Mouse (Mus musculus) adipocyte (in vitro differentiated cells): ENCODE results near the gene Kcnk5.

Source experiments
- DNase-seq: peaks from one replicate; pipeline ENCODE4 v3.0.0-alpha.2; 2016; ENCODE audit warnings: low spot score

Kcnk5 gene

GRCm38 (mm10) chr14:20165413-20165812, 16.2 kb downstream of the Kcnk5 start:
- no peak for DNase-seq

- no peak for DNase-seq
Observed at GRCm38 (mm10) chr14:20164438-20164837, 17.2 kb downstream of the Kcnk5 start.

- DNase-seq: no peak
Observed at GRCm38 (mm10) chr14:20162686-20163085, 18.9 kb downstream of the Kcnk5 start.

GRCm38 (mm10) chr14:20158727-20159681, 22.6 kb downstream of the Kcnk5 start:
- DNase-seq: no peak

- no peak for DNase-seq
Observed at GRCm38 (mm10) chr14:20157595-20157994, 24.0 kb downstream of the Kcnk5 start.

- no peak for DNase-seq
Observed at GRCm38 (mm10) chr14:20155718-20156117, 25.9 kb downstream of the Kcnk5 start.

GRCm38 (mm10) chr14:20154937-20155336, 26.7 kb downstream of the Kcnk5 start:
- DNase-seq: no peak

GRCm38 (mm10) chr14:20154245-20154644, 27.4 kb downstream of the Kcnk5 start:
- no peak for DNase-seq

GRCm38 (mm10) chr14:20149127-20150080, 32.2 kb downstream of the Kcnk5 start:
- DNase-seq: no peak

GRCm38 (mm10) chr14:20148514-20148913, 33.1 kb downstream of the Kcnk5 start:
- DNase-seq: no peak

GRCm38 (mm10) chr14:20147854-20148253, 33.8 kb downstream of the Kcnk5 start:
- DNase-seq: no peak

- no peak for DNase-seq
Observed at GRCm38 (mm10) chr14:20144093-20144492, 37.5 kb downstream of the Kcnk5 start.

- no peak for DNase-seq
Observed at GRCm38 (mm10) chr14:20138484-20139355, 42.9 kb downstream of the Kcnk5 start, which contains the start of gene Saysd1. Saysd1 (minus strand) TSS chr14:20138534.

- DNase-seq: no peak
Observed at GRCm38 (mm10) chr14:20134965-20135671, 46.5 kb downstream of the Kcnk5 start.

- no peak for DNase-seq
Observed at GRCm38 (mm10) chr14:20128162-20128561, 53.4 kb downstream of the Kcnk5 start.

GRCm38 (mm10) chr14:20127406-20128087, 54.1 kb downstream of the Kcnk5 start:
- no peak for DNase-seq

- no peak for DNase-seq
Observed at GRCm38 (mm10) chr14:20120868-20121267, 60.7 kb downstream of the Kcnk5 start.

- DNase-seq: no peak
Observed at GRCm38 (mm10) chr14:20120012-20120411, 61.6 kb downstream of the Kcnk5 start.

GRCm38 (mm10) chr14:20116149-20116605, 65.4 kb downstream of the Kcnk5 start:
- DNase-seq: no peak

- no peak for DNase-seq
Observed at GRCm38 (mm10) chr14:20114951-20115350, 66.7 kb downstream of the Kcnk5 start.
